Mouse (Mus musculus) brain, embryonic 14.5 days (tissue): Measurements from ENCODE around the gene 1700013G24Rik.

ENCODE experiments used
- CTCF ChIP-seq: fragments of 200-500 bp; IDR thresholded peaks from 2 replicates; pipeline ENCODE4 v1.5.1; 2012; ENCODE audit warnings: inconsistent platforms, mild to moderate bottlenecking, moderate library complexity, borderline replicate concordance; ENCODE audit not compliant: insufficient read depth, insufficient read length; ENCODE audit errors: extremely low read depth
- POLR2A ChIP-seq: fragments of 200-500 bp; IDR thresholded peaks from 2 replicates; pipeline ENCODE4 v1.6.1; 2012; ENCODE audit warnings: mild to moderate bottlenecking, inconsistent platforms, borderline replicate concordance; ENCODE audit not compliant: poor library complexity, insufficient read depth, insufficient read length, severe bottlenecking; ENCODE audit errors: extremely low read depth

GRCm38 (mm10) chr4:137489996-137490395 lies 36.9 kb downstream of the 1700013G24Rik start:
- no peak for TF ChIP-seq CTCF
- no peak for TF ChIP-seq POLR2A
